19 mouse cellular contexts compared by ENCODE assay signal in genomic region chr8:120050376-120050775, GRCm38 (mm10). TPM values are rescaled to one million over a fixed set of nuclear protein-coding genes. Genes with fewer than 3 reads are reported as not detected.
DNase-seq lines count a peak whose midpoint lies in the region; ATAC-seq lines count a peak whose summit lies in the region.
"Had no signal": no experiment of that assay in that cellular context is flagged by ENCODE, and none has a peak within 500 bp of the region (broad histone marks: within the 10 kb centered on the region; RNA-seq: fewer than 3 reads in every experiment).

No protein-coding gene starts in this region.

- H3K9ac ChIP-seq in heart, embryonic 12.5 days: no peak overlapping the region
- H3K9ac ChIP-seq: embryonic facial prominence, embryonic 15.5 days; forebrain, embryonic 13.5 days; heart, embryonic 15.5 days; hindbrain, embryonic 13.5 days; limb, embryonic 12.5 days; stomach, embryonic 15.5 days had no signal

- ATAC-seq in heart, embryonic 12.5 days (ENCODE audit: insufficient number of reproducible peaks, low FRiP score): no peak
- ATAC-seq: forebrain, embryonic 13.5 days had no signal

- no peak overlapping the region for H3K4me2 ChIP-seq in heart, embryonic 12.5 days
- H3K4me2 ChIP-seq: embryonic facial prominence, embryonic 15.5 days; forebrain, embryonic 13.5 days; heart, embryonic 15.5 days; hindbrain, embryonic 13.5 days; limb, embryonic 12.5 days; stomach, embryonic 15.5 days had no signal

- 69% methylated on average over 10 of the region's 10 CpGs for WGBS in heart, embryonic 10.5 days
- 72% methylated on average over 10 of the region's 10 CpGs for WGBS in heart, embryonic 12.5 days

- H3K4me1 ChIP-seq in heart, embryonic 10.5 days: peaks cover 37% of the 10 kb centered on the region
- peaks cover 29% of the 10 kb centered on the region for H3K4me1 ChIP-seq in heart, embryonic 12.5 days (replicated peaks)
- H3K4me1 ChIP-seq: forebrain, embryonic 13.5 days had no signal

- H3K4me3 ChIP-seq in heart, embryonic 10.5 days: no peak overlapping the region
- H3K4me3 ChIP-seq in heart, embryonic 12.5 days: no peak overlapping the region
- H3K4me3 ChIP-seq: embryonic facial prominence, embryonic 15.5 days; forebrain, embryonic 13.5 days; heart, embryonic 15.5 days; hindbrain, embryonic 13.5 days; limb, embryonic 12.5 days; stomach, embryonic 15.5 days had no signal

- 0 out of 2 replicates have a peak overlapping the region, but pooled peaks have one; percentile 13 for H3K27ac ChIP-seq in heart, embryonic 10.5 days
- no peak overlapping the region for H3K27ac ChIP-seq in heart, embryonic 12.5 days (ENCODE audit: poor library complexity, severe bottlenecking)
- H3K27ac ChIP-seq: forebrain, embryonic 13.5 days; heart, embryonic 15.5 days; hindbrain, embryonic 13.5 days; limb, embryonic 12.5 days; stomach, embryonic 15.5 days had no signal

- no peaks in the 10 kb centered on the region for H3K9me3 ChIP-seq in heart, embryonic 10.5 days
- H3K9me3 ChIP-seq in heart, embryonic 12.5 days (replicated peaks): no peaks in the 10 kb centered on the region; the same call in 1 of the 2 replicates
- H3K9me3 ChIP-seq: embryonic facial prominence, embryonic 15.5 days; forebrain, embryonic 13.5 days; G1E; heart, embryonic 15.5 days; hindbrain, embryonic 13.5 days; limb, embryonic 12.5 days; stomach, embryonic 15.5 days had no signal

- H3K27me3 ChIP-seq in heart, embryonic 10.5 days (ENCODE audit: insufficient read depth, poor library complexity, severe bottlenecking): peaks cover 13% of the 10 kb centered on the region; the same call in 1 of the 2 replicates
- H3K27me3 ChIP-seq in heart, embryonic 12.5 days (replicated peaks): peaks cover 9% of the 10 kb centered on the region; the same call in 1 of the 2 replicates
- H3K27me3 ChIP-seq: embryonic facial prominence, embryonic 15.5 days; forebrain, embryonic 13.5 days; limb, embryonic 12.5 days; stomach, embryonic 15.5 days had no signal

- DNase-seq in cerebellum, adult 18-20 months: peak; percentile 42 to 60
- no peak for DNase-seq in cerebellum, adult 9-10 months
- no peak for DNase-seq in heart, embryonic 10.5 days (ENCODE audit: low spot score)
- DNase-seq in thymus, postnatal 0 days (ENCODE audit: low spot score): peak; percentile 34
- no peak for DNase-seq in thymus, postnatal 36 days
- no peak for DNase-seq in spleen, adult 12 weeks (ENCODE audit: low spot score)
- DNase-seq: adrenal gland, postnatal 10 days; gastrocnemius, postnatal 36 days; layer of hippocampus, adult 9-11 months; midbrain, embryonic 14.5 days; right cerebral cortex, postnatal 14 days had no signal

- no peaks in the 10 kb centered on the region for H3K36me3 ChIP-seq in heart, embryonic 10.5 days
- no peaks in the 10 kb centered on the region for H3K36me3 ChIP-seq in heart, embryonic 12.5 days
- H3K36me3 ChIP-seq: embryonic facial prominence, embryonic 15.5 days; G1E; heart, embryonic 15.5 days; hindbrain, embryonic 13.5 days; limb, embryonic 12.5 days; stomach, embryonic 15.5 days had no signal

RNA-seq across cellular contexts. Expression of gene Zdhhc7, which starts 50.9 kb away (rescaled TPM):
- polyA plus RNA-seq in heart, embryonic 10.5 days (2016; fragmentation: Nextera tagmentation; extraction: Ambion mirVana): 35.5 and 37.3 TPM in 2 replicates
- 33.9 and 34.9 TPM in 2 replicates for polyA plus RNA-seq in heart, embryonic 12.5 days (2016; fragmentation: Nextera tagmentation; extraction: Ambion mirVana)
- 30.6 and 35.9 TPM in 2 replicates for polyA plus RNA-seq in thymus, postnatal 0 days (2015; fragmentation: Nextera tagmentation; extraction: Ambion mirVana)

RNA-seq across cellular contexts. Expression of gene Crispld2, which starts 58.1 kb away (rescaled TPM):
- polyA plus RNA-seq in heart, embryonic 10.5 days (2016; fragmentation: Nextera tagmentation; extraction: Ambion mirVana): 3.2 and 9.7 TPM in 2 replicates
- polyA plus RNA-seq in heart, embryonic 12.5 days (2016; fragmentation: Nextera tagmentation; extraction: Ambion mirVana): 3.7 and 4.1 TPM in 2 replicates
- 2.4 TPM in 2 replicates for polyA plus RNA-seq in thymus, postnatal 0 days (2015; fragmentation: Nextera tagmentation; extraction: Ambion mirVana)

Comparison
In these comparisons a context has a peak if more than half of its experiments do, and no peak if none do; other contexts are left out.
1. DNase-seq: peak in cerebellum, adult 18-20 months (2 of 2) and thymus, postnatal 0 days (single experiment); none in cerebellum, adult 9-10 months (single experiment), heart, embryonic 10.5 days (single experiment), thymus, postnatal 36 days (0 of 2) and spleen, adult 12 weeks (single experiment).